Mouse (Mus musculus): ENCODE results near the gene Mthfsd. TPM values are rescaled to one million over a fixed set of nuclear protein-coding genes. Genes with fewer than 3 reads are reported as not detected.

Gene Mthfsd
- 7.4 TPM for polyA plus RNA-seq (2014; fragmentation: Illumina TruSeq; extraction: RNeasy Lipid Tissue Mini Kit (QIAGEN cat#74804); ENCODE audit: low read depth, low replicate concordance)

DNA sequence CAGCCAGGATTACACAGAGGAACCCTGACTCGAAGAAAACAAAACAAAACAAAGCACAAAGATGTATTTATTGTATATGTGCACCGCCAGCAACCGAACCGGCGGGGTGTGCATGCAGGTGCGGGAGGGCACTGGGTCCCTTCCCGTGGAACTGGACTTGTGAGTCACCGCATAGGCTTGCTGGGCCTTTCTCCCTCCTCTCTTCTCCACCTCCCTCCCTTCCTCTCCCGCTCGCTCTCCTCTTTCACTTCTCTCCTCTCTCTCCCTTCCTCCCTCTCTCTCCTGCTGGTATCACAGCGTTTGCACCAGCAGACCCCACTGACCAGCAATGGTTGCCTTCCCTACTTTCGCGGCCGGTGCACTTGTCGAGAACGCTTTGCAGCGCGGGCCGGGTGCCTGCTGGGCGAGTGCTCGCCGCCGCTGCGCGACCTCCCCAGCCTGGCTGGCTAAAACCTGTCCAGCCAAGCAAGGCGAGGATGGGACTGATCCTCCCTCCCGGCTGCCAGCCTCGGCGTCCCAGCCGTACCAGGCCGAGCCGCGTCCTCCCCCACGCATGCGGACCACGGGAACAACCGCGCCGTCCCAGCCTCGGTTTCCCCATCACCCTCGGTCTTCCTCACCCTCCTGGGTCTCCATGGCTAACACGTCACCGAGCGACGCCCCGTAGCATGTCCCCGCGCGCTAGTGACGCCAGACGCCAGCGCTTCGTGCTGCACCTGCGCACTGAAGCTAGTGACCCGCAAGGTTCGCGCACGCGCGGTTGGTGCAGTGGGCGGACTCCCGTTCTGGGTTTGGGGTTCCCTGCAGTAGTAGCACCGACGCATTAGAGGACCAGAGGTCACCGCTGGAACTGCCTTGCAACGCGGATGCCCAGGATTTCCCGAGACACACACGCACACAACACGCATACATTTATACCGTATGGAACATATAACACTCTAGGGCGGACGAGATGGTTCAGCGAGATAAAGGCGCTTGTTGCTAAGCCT lies at the start of gene Mthfsd:
Gene Mthfsd (minus strand): TSS at position 725 of the 989 bp plus-strand sequence.

DNA sequence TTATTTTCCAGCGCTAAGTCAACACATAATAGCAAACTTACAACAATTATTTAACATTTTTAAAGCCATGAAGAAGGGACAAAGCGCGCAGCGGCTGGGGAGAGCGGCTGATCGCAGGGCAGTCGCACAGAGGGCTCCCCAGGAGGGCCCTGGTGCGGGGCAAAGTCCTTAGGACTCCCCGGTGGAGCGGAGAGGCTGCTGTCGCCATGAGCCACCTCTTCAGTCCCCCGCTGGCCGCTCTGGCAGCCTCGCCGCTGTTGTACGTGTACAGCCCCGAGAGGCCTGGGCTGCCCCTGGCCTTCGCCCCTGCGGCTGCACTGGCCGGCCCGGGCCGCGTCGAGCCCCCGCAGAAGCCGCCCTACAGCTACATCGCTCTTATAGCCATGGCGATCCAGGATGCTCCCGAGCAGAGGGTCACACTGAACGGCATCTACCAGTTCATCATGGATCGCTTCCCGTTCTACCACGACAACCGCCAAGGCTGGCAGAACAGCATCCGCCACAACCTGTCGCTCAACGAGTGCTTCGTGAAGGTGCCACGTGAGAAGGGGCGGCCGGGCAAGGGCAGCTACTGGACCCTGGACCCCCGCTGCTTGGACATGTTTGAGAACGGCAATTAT lies 19.7 kb upstream of the Mthfsd start, which contains the start of gene Foxl1:
Gene Foxl1 (plus strand): TSS at position 185 of the 620 bp plus-strand sequence.

DNA sequence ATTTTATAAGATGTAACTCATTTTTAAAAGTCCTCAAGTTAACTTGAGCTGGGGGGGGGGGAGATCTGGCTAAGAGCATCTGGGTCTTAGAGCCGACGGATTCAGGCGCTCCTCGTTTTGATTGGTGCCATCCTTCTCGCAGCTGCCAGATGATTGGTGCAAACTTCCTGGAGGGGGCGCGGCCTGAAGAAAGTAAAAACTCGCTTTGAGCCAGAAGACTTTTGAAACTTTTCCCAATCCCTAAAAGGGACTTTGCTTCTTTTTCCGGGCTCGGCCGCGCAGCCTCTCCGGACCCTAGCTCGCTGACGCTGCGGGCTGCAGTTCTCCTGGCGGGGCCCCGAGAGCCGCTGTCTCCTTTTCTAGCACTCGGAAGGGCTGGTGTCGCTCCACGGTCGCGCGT lies 7.8 kb upstream of the Mthfsd start, which contains the start of gene Foxc2:
Gene Foxc2 (plus strand): TSS at position 224 of the 400 bp plus-strand sequence.

DNA sequence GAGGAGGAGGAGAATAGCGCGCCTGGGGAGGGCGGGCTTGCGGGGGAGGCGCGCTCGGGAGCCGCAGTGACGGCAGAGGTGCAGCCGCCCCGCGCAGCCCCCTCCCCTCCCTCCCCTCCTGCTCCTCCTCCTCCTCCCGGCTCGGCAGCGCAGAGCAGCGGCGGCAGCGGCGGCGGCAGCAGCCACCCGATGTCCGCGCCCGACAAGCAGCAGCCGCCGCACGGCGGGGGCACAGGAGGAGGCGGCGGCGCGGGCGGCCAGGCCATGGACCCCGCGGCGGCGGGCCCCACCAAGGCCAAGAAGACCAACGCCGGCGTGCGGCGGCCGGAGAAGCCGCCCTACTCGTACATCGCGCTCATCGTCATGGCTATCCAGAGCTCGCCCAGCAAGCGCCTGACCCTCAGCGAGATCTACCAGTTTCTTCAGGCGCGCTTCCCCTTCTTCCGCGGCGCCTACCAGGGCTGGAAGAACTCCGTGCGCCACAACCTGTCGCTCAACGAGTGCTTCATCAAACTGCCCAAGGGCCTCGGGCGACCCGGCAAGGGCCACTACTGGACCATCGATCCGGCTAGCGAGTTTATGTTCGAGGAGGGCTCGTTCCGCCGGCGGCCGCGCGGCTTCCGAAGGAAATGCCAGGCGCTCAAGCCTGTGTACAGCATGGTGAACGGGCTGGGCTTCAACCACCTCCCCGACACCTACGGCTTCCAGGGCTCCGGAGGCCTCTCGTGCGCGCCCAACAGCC lies 23.8 kb downstream of the Mthfsd start, which contains the start of gene Foxf1:
Gene Foxf1 (plus strand): TSS at position 177 of the 742 bp plus-strand sequence.

Other genes with a start within 250 kb of the Mthfsd start
- gene Foxf1, start 24.0 kb downstream of the Mthfsd start, polyA plus RNA-seq (2014; fragmentation: Illumina TruSeq; extraction: RNeasy Lipid Tissue Mini Kit (QIAGEN cat#74804); ENCODE audit: low read depth, low replicate concordance), result 0.41 TPM
- gene Foxc2, start 7.8 kb upstream of the Mthfsd start, polyA plus RNA-seq (2014; fragmentation: Illumina TruSeq; extraction: RNeasy Lipid Tissue Mini Kit (QIAGEN cat#74804); ENCODE audit: low read depth, low replicate concordance), result 2.4 TPM
- gene Foxl1, start 19.5 kb upstream of the Mthfsd start, polyA plus RNA-seq (2014; fragmentation: Illumina TruSeq; extraction: RNeasy Lipid Tissue Mini Kit (QIAGEN cat#74804); ENCODE audit: low read depth, low replicate concordance), result not detected